Mouse (Mus musculus) T-helper 2 cell (primary cell): Measurements from ENCODE around the gene CN725425.

Source experiments
- in situ Hi-C: fragments of 300-600 bp; cut with MboI, MseI; formaldehyde crosslinking; loops from one replicate; pipeline ENCODE4 v1.15.1; 2025; ENCODE audit warnings: high pct_unique_total_duplicates

The CN725425 gene

GRCm38 (mm10) chr15:91206518-91206917, 7.2 kb downstream of the CN725425 start:
- in situ Hi-C loops: no loop called here

- in situ Hi-C loops: no loop called here
These were observed 38.0 kb downstream of the CN725425 start for GRCm38 (mm10) chr15:91237294-91237693.

- in situ Hi-C loops: no loop called here
These were observed 41.5 kb downstream of the CN725425 start for GRCm38 (mm10) chr15:91240683-91241335.

- in situ Hi-C loops: no loop called here
These were observed 51.5 kb downstream of the CN725425 start for GRCm38 (mm10) chr15:91250815-91251214.

GRCm38 (mm10) chr15:91251544-91252408, 52.5 kb downstream of the CN725425 start:
- in situ Hi-C loops: no loop called here

GRCm38 (mm10) chr15:91252956-91253355, 53.7 kb downstream of the CN725425 start:
- in situ Hi-C loops: no loop called here

GRCm38 (mm10) chr15:91255308-91255707, 56.0 kb downstream of the CN725425 start:
- in situ Hi-C loops: no loop called here

GRCm38 (mm10) chr15:91257140-91257539, 57.8 kb downstream of the CN725425 start:
- in situ Hi-C loops: no loop called here

- in situ Hi-C loops: no loop called here
These were observed 61.3 kb downstream of the CN725425 start for GRCm38 (mm10) chr15:91260578-91260977.

GRCm38 (mm10) chr15:91263926-91264325, 64.6 kb downstream of the CN725425 start:
- in situ Hi-C loops: no loop called here

- in situ Hi-C loops: no loop called here
These were observed 69.2 kb downstream of the CN725425 start for GRCm38 (mm10) chr15:91268532-91268931.

- in situ Hi-C loops: loop anchor here (5.0 kb wide), 1 partner anchor 631 kb away; no protein-coding TSS in a partner anchor
These were observed 76.7 kb downstream of the CN725425 start for GRCm38 (mm10) chr15:91275961-91276360.

- in situ Hi-C loops: loop anchor here (5.0 kb wide), 1 partner anchor 628 kb away; no protein-coding TSS in a partner anchor
These were observed 80.3 kb downstream of the CN725425 start for GRCm38 (mm10) chr15:91279571-91279970.

GRCm38 (mm10) chr15:91281521-91281920, 82.2 kb downstream of the CN725425 start:
- in situ Hi-C loops: no loop called here

GRCm38 (mm10) chr15:91282822-91283221, 83.5 kb downstream of the CN725425 start:
- in situ Hi-C loops: no loop called here

- in situ Hi-C loops: no loop called here
These were observed 84.1 kb downstream of the CN725425 start for GRCm38 (mm10) chr15:91283418-91283817.

- in situ Hi-C loops: loop anchor here (5.0 kb wide), 1 partner anchor 458 kb away; no protein-coding TSS in a partner anchor
These were observed 100.1 kb downstream of the CN725425 start for GRCm38 (mm10) chr15:91299319-91299835.

- in situ Hi-C loops: no loop called here
These were observed 102.1 kb downstream of the CN725425 start for GRCm38 (mm10) chr15:91301366-91301765.

- in situ Hi-C loops: no loop called here
These were observed 105.1 kb downstream of the CN725425 start for GRCm38 (mm10) chr15:91304296-91304852.
